Mouse (Mus musculus) C2C12 (cell line): ENCODE measurements around the gene Smarcd2.
"Not testable (repeated sequence)": the region's sequence is repeated elsewhere in the genome, so short reads cannot be mapped to it uniquely, and the experiment has no call there.

Experiments used
- CEBPB ChIP-seq: IDR thresholded peaks from one replicate; pipeline ENCODE4 v1.6.1; 2011; ENCODE audit warnings: low read depth, mild to moderate bottlenecking, control low read depth, moderate library complexity
- CTCF ChIP-seq: IDR thresholded peaks from one replicate; pipeline ENCODE4 v1.5.1; 2011; ENCODE audit not compliant: control insufficient read depth, insufficient read depth, insufficient read length
- MYOG ChIP-seq: IDR thresholded peaks from one replicate; pipeline ENCODE4 v1.6.1; 2011; ENCODE audit not compliant: control insufficient read depth, insufficient read length; ENCODE audit errors: extremely low read depth
- USF1 ChIP-seq: IDR thresholded peaks from one replicate; pipeline ENCODE4 v1.6.1; 2011; ENCODE audit warnings: low read depth, mild to moderate bottlenecking, control low read depth, moderate library complexity

DNA sequence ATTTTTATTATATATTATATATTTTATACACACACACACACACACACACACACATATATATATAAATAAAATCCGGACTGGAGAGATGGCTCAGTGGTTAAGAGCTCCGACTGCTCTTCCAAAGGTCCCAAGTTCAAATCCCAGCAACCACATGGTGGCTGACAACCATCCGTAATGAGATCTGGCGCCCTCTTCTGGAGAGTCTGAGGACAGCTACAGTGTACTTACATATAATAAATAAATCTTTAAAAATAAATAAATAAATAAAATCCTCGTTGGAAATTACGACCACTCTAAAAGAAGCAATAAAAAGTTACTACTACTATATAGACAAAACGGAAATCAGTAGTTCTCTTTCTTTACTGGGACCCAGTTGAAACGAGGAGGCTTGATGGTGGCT is 38.8 kb downstream of the Smarcd2 start:
- not testable (repeated sequence) for TF ChIP-seq CTCF, USF1, CEBPB, MYOG
